Mouse (Mus musculus): ENCODE measurements at regions not wholly inside any gene's neighbourhood (a gene's known extent, or its start where the extent isn't known, plus 50 kb on each side); places are given as distances from the start of the nearest gene placed in this dataset.

GRCm38 (mm10) chr9:16702431-16702830 is 201.3 kb upstream of the Fat3 start:
- H3K9ac ChIP-seq (replicated peaks; ENCODE audit: low read depth): no peak overlapping the region
- no peaks in the 10 kb centered on the region for H3K4me1 ChIP-seq (ENCODE audit: insufficient read depth, low read depth, low read length)

GRCm38 (mm10) chr9:16661527-16661926 is 160.4 kb upstream of the Fat3 start:
- Histone ChIP-seq H3K27ac (ENCODE audit: low read length) (no peak overlapping the region), H3K9ac (replicated peaks; ENCODE audit: low read depth) (no peak overlapping the region), H3K4me2 (replicated peaks; ENCODE audit: low read depth, low read length) (no peak overlapping the region), H3K27me3 (replicated peaks; ENCODE audit: insufficient read depth, low read length) (no peaks in the 10 kb centered on the region), H3K36me3 (ENCODE audit: insufficient read depth, low read length) (no peaks in the 10 kb centered on the region), H3K4me1 (ENCODE audit: insufficient read depth, low read depth, low read length) (no peaks in the 10 kb centered on the region), H3K9me3 (ENCODE audit: low read length) (no peaks in the 10 kb centered on the region), H3K4me3 (ENCODE audit: low read depth, low read length) (no peak overlapping the region)
- ATAC-seq (no peak), DNase-seq (ENCODE audit: low spot score) (no peak)
- no peak for TF ChIP-seq EP300 (IDR thresholded peaks at IDR 0.05)
- TF ChIP-seq CTCF (IDR thresholded peaks at IDR 0.05): no peak
- WGBS: 52% methylated on average over 2 of the region's 2 CpGs

More at GRCm38 (mm10) chr9:16702431-16702830, 201.3 kb upstream of the Fat3 start:
- 76% methylated on average over 3 of the region's 3 CpGs for WGBS
- no peak overlapping the region for H3K27ac ChIP-seq (ENCODE audit: low read length)
- no peaks in the 10 kb centered on the region for H3K27me3 ChIP-seq (replicated peaks; ENCODE audit: insufficient read depth, low read length)
- ATAC-seq (no peak), DNase-seq (ENCODE audit: low spot score) (no peak)
- no peaks in the 10 kb centered on the region for H3K36me3 ChIP-seq (ENCODE audit: insufficient read depth, low read length)
- H3K4me2 ChIP-seq (replicated peaks; ENCODE audit: low read depth, low read length): no peak overlapping the region
- no peaks in the 10 kb centered on the region for H3K9me3 ChIP-seq (ENCODE audit: low read length)
- no peak overlapping the region for H3K4me3 ChIP-seq (ENCODE audit: low read depth, low read length)
- no peak for TF ChIP-seq EP300 (IDR thresholded peaks at IDR 0.05)
- no peak for TF ChIP-seq CTCF (IDR thresholded peaks at IDR 0.05)

- DNase-seq (ENCODE audit: low spot score) (no peak), ATAC-seq (no peak)
- no peaks in the 10 kb centered on the region for H3K27me3 ChIP-seq (replicated peaks; ENCODE audit: insufficient read depth, low read length)
- H3K4me2 ChIP-seq (replicated peaks; ENCODE audit: low read depth, low read length): no peak overlapping the region
- no peaks in the 10 kb centered on the region for H3K4me1 ChIP-seq (ENCODE audit: insufficient read depth, low read depth, low read length)
- H3K9me3 ChIP-seq (ENCODE audit: low read length): no peaks in the 10 kb centered on the region
- H3K36me3 ChIP-seq (ENCODE audit: insufficient read depth, low read length): no peaks in the 10 kb centered on the region
- no peak overlapping the region for H3K9ac ChIP-seq (replicated peaks; ENCODE audit: low read depth)
- 38% methylated on average over 3 of the region's 3 CpGs for WGBS
- H3K4me3 ChIP-seq (ENCODE audit: low read depth, low read length): no peak overlapping the region
- H3K27ac ChIP-seq (ENCODE audit: low read length): no peak overlapping the region
- TF ChIP-seq EP300 (IDR thresholded peaks at IDR 0.05): no peak
- TF ChIP-seq CTCF (IDR thresholded peaks at IDR 0.05): no peak
Observed at GRCm38 (mm10) chr9:16660940-16661339, 159.9 kb upstream of the Fat3 start.

All from lung, postnatal 0 days (tissue).